Mouse (Mus musculus) myocyte (in vitro differentiated cells): Measurements from ENCODE around the gene Sdccag8.

Experiments used
- CEBPB ChIP-seq: IDR thresholded peaks from 2 replicates; pipeline ENCODE4 v1.6.1; 2011; ENCODE audit warnings: mild to moderate bottlenecking, moderate library complexity; ENCODE audit not compliant: poor library complexity, insufficient read depth, severe bottlenecking
- E2F4 ChIP-seq: IDR thresholded peaks from one replicate; pipeline ENCODE4 v1.6.1; 2011; ENCODE audit warnings: mild to moderate bottlenecking, control low read depth, moderate library complexity; ENCODE audit not compliant: insufficient read depth
- MAX ChIP-seq: IDR thresholded peaks from one replicate; pipeline ENCODE4 v1.6.1; 2011; ENCODE audit warnings: low read depth, mild to moderate bottlenecking, control low read depth
- POLR2A ChIP-seq: IDR thresholded peaks from one replicate; pipeline ENCODE4 v1.6.1; 2011; ENCODE audit warnings: low read depth, mild to moderate bottlenecking, control low read depth, moderate library complexity; ENCODE audit not compliant: insufficient read length
- POLR2AphosphoS2 ChIP-seq: IDR thresholded peaks from one replicate; pipeline ENCODE4 v1.6.1; 2011; ENCODE audit warnings: low read depth, control low read depth; ENCODE audit not compliant: insufficient read length
- SRF ChIP-seq: IDR thresholded peaks from one replicate; pipeline ENCODE4 v1.6.1; 2011; ENCODE audit warnings: low read depth; ENCODE audit not compliant: control insufficient read depth, insufficient read length
- TCF12 ChIP-seq: IDR thresholded peaks from one replicate; pipeline ENCODE4 v1.6.1; 2011; ENCODE audit warnings: mild to moderate bottlenecking, control low read depth; ENCODE audit not compliant: poor library complexity, insufficient read depth, severe bottlenecking
- TCF3 ChIP-seq: IDR thresholded peaks from one replicate; pipeline ENCODE4 v1.6.1; 2011; ENCODE audit warnings: low read depth, control low read depth; ENCODE audit not compliant: insufficient read length
- USF1 ChIP-seq: IDR thresholded peaks from one replicate; pipeline ENCODE4 v1.6.1; 2011; ENCODE audit warnings: low read depth, mild to moderate bottlenecking, control low read depth, moderate library complexity

DNA sequence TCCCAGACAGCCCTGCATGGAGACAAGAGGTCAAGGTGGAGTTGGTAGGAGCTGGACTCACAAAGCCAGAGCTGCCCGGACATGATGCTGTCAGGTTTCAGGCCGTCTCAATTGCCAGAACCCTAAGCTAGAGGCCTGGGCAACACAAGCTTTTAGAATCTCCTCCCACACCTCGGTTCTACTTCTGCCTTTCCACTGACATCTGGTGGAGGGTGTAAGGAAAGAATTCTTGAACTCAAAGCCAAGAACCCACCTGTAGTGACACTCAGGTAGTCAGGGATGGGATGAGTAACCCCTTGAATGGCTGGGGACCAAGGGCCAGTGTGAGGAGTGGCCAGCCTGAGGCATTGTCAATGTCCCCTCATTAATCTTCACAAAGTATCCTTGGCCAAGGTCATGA, 208.3 kb downstream of the Sdccag8 start:
- no peak for TF ChIP-seq POLR2A
- no peak for TF ChIP-seq TCF3
- no peak for TF ChIP-seq CEBPB
- no peak for TF ChIP-seq TCF12
- TF ChIP-seq MAX: no peak
- TF ChIP-seq POLR2AphosphoS2: no peak
- TF ChIP-seq E2F4: no peak
- TF ChIP-seq USF1: no peak
- TF ChIP-seq SRF: no peak
